Mouse (Mus musculus): ENCODE measurements at regions not wholly inside any gene's neighbourhood (a gene's known extent, or its start where the extent isn't known, plus 50 kb on each side); places are given as distances from the start of the nearest gene placed in this dataset.
A peak's percentile ranks its signal among the peaks of the same experiment; 100 is the strongest.

- no peak for DNase-seq (ENCODE audit: low spot score)
Measured at GRCm38 (mm10) chr4:152729421-152729820, 251.8 kb upstream of the Kcnab2 start.

- no peak for DNase-seq (ENCODE audit: low spot score)
Measured at GRCm38 (mm10) chr4:152725881-152726280, 248.2 kb upstream of the Kcnab2 start.

- no peak for DNase-seq (ENCODE audit: low spot score)
Measured at GRCm38 (mm10) chr4:152725423-152725822, 247.8 kb upstream of the Kcnab2 start.

- no peak for DNase-seq (ENCODE audit: low spot score)
Measured at GRCm38 (mm10) chr4:152724741-152725140, 247.1 kb upstream of the Kcnab2 start.

GRCm38 (mm10) chr4:152724026-152724425, 246.4 kb upstream of the Kcnab2 start:
- no peak for DNase-seq (ENCODE audit: low spot score)

- DNase-seq (ENCODE audit: low spot score) = no peak
Measured at GRCm38 (mm10) chr4:152720528-152720927, 242.9 kb upstream of the Kcnab2 start.

GRCm38 (mm10) chr4:152719416-152720127, 241.9 kb upstream of the Kcnab2 start:
- no peak for DNase-seq (ENCODE audit: low spot score)

- no peak for DNase-seq (ENCODE audit: low spot score)
Measured at GRCm38 (mm10) chr4:152710339-152710738, 232.7 kb upstream of the Kcnab2 start.

GRCm38 (mm10) chr4:152700217-152700616, 222.5 kb upstream of the Kcnab2 start:
- DNase-seq (ENCODE audit: low spot score) = peak; percentile 4

GRCm38 (mm10) chr4:152697247-152697960, 219.7 kb upstream of the Kcnab2 start:
- DNase-seq (ENCODE audit: low spot score) = no peak

GRCm38 (mm10) chr4:152691735-152692134, 214.1 kb upstream of the Kcnab2 start:
- DNase-seq (ENCODE audit: low spot score) = no peak

- DNase-seq (ENCODE audit: low spot score) = no peak
Measured at GRCm38 (mm10) chr4:152691302-152691701, 213.6 kb upstream of the Kcnab2 start.

- no peak for DNase-seq (ENCODE audit: low spot score)
Measured at GRCm38 (mm10) chr4:152690766-152691165, 213.1 kb upstream of the Kcnab2 start.

- no peak for DNase-seq (ENCODE audit: low spot score)
Measured at GRCm38 (mm10) chr4:152689831-152690230, 212.2 kb upstream of the Kcnab2 start.

- no peak for DNase-seq (ENCODE audit: low spot score)
Measured at GRCm38 (mm10) chr4:152686509-152687081, 208.9 kb upstream of the Kcnab2 start.

GRCm38 (mm10) chr4:152674140-152674539, 196.5 kb upstream of the Kcnab2 start:
- no peak for DNase-seq (ENCODE audit: low spot score)

GRCm38 (mm10) chr4:152663482-152663881, 185.8 kb upstream of the Kcnab2 start:
- no peak for DNase-seq (ENCODE audit: low spot score)

- DNase-seq (ENCODE audit: low spot score) = no peak
Measured at GRCm38 (mm10) chr4:152663069-152663468, 185.4 kb upstream of the Kcnab2 start.

- no peak for DNase-seq (ENCODE audit: low spot score)
Measured at GRCm38 (mm10) chr4:152662439-152662838, 184.8 kb upstream of the Kcnab2 start.

- DNase-seq (ENCODE audit: low spot score) = no peak
Measured at GRCm38 (mm10) chr4:152650198-152650597, 172.5 kb upstream of the Kcnab2 start.

GRCm38 (mm10) chr4:152647620-152648019, 169.9 kb upstream of the Kcnab2 start:
- no peak for DNase-seq (ENCODE audit: low spot score)

GRCm38 (mm10) chr4:152647084-152647483, 169.4 kb upstream of the Kcnab2 start:
- no peak for DNase-seq (ENCODE audit: low spot score)

- no peak for DNase-seq (ENCODE audit: low spot score)
Measured at GRCm38 (mm10) chr4:152637088-152637487, 159.4 kb upstream of the Kcnab2 start.
